Mouse (Mus musculus) embryo, embryonic 9.5 days (tissue): ENCODE data around the gene Ppcdc.
A peak's percentile ranks its signal among the peaks of the same experiment; 100 is the strongest.

Source experiments
- DNase-seq: peaks from one replicate; pipeline ENCODE4 v3.0.0-alpha.2; 2017; ENCODE audit errors: extremely low spot score

The Ppcdc gene

DNA sequence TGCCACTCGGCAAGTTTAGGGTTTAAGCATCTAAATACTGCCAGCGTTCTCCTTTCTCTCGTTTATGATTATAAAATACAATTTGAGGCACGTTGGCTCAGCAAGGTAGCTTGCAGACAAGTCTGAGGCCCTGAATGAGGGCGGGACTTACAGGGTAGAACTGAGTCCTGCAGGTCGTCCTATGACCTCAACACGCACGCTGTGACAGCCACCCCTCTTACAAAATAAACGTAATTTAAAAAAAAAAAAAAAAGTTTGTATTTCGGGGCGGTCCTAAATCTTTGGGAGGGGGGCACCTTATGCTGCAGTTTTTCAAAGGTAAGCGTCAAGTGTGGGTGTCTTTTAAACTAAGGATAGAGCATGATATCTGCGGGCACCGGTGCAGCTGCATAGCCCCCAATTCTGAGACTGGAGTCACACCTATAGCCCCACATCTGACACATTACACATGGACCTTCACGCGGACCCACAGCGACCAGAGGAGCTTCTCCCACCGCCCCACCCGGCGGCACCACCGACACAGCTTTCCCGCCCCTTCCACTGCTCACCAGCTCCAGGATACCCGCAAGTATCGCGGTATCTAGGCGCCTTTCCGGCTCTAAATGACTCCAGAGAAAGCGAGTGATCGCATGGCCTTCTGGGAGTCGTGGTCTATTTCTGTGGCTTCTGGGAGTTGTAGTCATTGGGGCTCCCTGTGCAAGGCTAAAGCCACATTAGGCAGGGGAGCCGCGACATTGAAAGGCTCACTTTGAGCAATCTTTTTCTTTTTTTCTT, at the start of gene Ppcdc:
Gene Ppcdc, minus strand, starts transcription at position 603 of the 774 bp plus-strand sequence.
- peak; percentile 90 for DNase-seq

GRCm38 (mm10) chr9:57487807-57488206, 47.9 kb upstream of the Ppcdc start:
- no peak for DNase-seq

DNA sequence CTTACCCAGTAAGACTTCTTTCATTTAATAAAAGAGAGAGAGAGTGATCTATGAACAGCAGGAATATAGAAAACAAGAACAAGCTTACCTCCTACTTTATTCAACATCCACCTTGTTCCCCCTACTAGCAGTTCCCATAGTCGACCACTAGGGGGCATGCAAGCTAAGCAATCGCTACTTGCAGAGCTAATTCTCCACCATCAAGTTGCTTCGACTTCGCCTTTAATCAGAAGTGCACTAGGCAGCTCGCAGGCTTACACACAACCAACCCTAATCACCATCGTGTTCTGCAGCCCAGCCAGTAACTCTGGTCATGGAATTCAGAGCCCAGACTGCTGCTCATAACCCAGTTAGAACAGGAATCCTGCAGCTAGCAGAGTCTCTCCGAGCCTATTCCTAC, 45.9 kb upstream of the Ppcdc start:
- DNase-seq = peak; percentile 72

DNA sequence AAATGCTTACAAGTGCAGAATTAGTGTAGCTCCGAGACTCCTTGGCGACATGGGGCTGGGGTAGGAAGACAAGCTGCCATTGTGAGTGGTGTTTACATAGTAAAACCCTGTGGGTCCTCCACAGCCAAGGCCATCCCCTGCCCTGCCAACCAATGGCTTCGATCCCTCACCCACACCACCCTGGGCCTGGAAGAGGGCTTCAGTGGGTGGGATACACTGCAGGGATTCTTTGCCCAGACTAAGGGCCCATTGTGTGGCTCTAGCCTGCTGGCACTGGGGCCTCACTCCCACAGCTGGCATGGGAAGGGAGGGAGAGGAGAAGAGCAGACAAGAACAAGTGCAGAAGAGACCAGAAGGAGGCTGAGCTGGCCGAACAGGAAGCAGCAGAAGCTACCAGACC, 29.0 kb upstream of the Ppcdc start:
- no peak for DNase-seq

DNA sequence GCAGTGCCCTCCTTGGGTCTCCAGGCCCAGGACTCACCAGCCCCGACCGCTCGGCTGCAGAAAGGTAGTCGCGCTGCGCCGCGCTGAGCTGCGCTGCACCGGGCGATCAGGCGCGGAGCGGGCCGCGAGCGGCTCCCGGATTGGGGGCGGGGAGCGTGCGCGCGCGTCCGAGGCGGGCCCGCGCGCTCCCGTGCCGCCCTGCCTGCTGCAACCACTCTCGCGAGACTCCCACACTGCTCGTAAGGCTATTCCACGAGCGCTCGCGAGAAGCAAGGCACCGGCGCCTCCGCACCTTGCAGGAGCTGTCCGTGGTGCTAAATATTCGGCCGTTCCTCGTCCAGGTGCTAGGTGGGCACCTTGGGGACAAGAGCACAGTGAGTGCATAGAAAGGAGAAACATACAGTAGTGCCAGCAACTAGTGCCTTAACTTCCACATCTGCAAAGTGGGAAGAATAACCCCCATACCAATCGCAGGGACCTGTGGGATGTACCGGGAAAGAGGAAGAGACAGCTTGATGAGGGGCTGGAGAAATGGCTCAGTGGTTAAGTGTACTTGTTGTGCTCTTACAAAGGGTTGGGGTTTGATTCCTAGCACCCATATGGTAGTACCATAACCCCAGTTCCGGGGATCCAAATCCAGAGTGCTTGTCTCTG, 28.1 kb upstream of the Ppcdc start, which contains the start of gene Scamp5:
Gene Scamp5, minus strand, starts transcription at position 165 of the 654 bp plus-strand sequence.
- peak; percentile 87 for DNase-seq

GRCm38 (mm10) chr9:57467271-57467771, 27.4 kb upstream of the Ppcdc start:
- DNase-seq = no peak

DNA sequence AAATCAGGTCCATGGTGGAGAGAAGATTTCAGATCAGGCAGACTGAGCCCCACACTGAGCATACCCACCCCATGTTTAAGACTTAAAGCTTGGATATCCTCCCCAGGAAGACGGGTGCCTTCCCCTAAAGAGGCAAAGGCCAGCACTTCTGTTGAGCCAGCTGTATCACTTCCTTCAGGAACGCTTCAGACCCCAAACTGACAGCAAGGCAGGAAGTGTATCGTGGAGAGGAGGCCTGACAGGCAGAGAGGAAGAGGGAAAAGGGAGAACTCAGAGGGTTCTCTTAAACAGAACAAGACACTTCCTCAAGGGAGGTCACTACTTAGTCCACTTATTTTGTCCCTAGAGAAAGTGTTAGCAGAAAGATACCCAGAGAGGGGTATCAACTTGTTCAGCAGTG, 26.2 kb upstream of the Ppcdc start:
- no peak for DNase-seq

DNA sequence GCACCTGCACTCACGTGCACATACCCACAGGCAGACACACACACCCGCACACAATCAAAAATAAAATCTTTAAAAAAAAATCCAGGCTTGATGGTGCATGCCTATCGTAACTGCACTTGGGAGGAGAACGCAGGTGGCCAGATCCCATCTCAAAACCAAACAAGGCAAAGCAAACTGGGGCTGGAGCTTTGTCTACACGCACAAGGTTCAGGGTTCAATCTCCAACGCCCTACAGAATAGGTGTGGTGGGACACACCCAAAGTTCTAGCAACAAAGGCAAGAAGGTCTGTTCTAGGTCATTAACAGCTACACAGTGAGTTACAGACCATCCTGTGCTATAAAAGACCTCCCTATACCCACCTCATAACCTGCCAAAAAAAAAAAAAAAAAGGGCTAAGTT, 22.9 kb upstream of the Ppcdc start:
- no peak for DNase-seq

- DNase-seq = no peak
Observed at GRCm38 (mm10) chr9:57459707-57460106, 19.8 kb upstream of the Ppcdc start.

DNA sequence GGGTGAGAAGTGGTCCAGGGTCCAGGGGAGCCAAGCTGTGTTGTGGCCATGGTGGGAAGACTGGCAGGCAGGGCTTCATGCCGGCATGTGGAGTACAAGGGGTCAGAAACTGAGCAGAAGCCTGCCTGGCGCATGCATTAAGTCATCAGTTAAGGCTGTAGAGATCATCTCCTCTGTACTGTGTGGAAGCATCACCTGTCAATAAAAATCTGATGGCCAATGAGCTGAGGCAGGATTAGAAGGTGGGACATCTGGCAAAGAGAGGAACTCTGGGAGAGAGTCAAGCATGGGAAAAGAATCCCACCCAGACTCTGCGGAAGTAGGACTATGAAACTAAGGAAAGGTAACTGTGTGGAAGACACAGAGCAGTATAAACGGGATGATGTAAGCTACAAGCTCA, 13.6 kb upstream of the Ppcdc start:
- DNase-seq = no peak

- DNase-seq = no peak
Observed at GRCm38 (mm10) chr9:57452624-57453462, 12.9 kb upstream of the Ppcdc start.

- DNase-seq = no peak
Observed at GRCm38 (mm10) chr9:57449715-57450114, 9.8 kb upstream of the Ppcdc start.

DNA sequence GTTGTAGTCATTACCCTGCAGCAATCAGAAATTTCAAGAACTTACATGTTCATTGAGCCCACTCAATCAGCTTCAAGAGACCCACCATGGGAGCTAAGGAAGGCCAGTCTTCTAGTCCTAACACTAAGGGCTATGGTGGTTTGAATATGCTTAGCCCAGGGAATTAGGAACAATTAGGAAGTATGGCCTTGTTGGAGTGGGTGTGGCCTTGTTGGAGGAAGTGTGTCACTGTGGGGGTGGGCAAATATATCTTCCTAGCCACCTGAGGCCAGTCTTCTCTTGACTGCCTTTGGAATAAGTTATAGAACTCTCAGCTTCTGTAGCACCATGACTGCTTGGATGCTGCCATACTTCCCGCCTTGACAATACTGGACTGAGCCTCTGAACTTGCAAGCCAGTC, 696 bp upstream of the Ppcdc start:
- DNase-seq = no peak

GRCm38 (mm10) chr9:57439083-57439482, 841 bp downstream of the Ppcdc start:
- peak; percentile 37 for DNase-seq

DNA sequence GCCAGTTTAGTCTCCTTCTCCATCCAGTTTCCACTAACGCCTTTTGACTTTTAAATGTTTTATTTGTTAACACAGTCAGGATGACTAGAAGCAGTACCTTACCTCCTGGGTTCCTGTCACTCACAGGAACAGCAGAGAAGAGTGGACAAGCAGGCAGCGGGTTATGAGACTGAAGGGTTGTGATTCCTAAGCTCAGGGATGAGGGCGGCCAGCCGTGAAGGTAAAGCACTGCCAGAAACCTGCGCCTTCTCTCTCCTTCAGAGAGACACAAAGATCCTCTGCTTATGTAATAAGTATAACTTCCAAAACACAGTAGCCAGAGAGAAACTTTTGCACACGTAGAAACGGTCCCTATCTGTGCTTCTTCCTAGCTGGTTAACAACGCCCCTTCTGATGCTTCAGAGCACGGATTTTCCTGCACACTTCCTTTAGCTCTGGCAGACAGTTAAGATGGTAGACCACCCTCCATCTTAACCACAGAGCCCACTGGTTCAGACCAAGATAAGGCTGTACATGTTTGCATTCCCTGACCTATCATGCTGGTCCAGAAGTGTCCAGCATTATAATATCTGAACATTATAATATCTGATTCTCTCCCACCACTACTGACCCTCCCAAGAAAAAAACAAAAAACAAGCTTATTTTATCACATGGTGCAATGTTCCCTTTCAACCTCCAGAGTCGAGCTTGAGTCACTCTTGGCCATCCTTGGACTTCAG, 1.9 kb downstream of the Ppcdc start:
- DNase-seq = no peak

- no peak for DNase-seq
Observed at GRCm38 (mm10) chr9:57436166-57436565, 3.8 kb downstream of the Ppcdc start.

- DNase-seq = no peak
Observed at GRCm38 (mm10) chr9:57434405-57435165, 5.3 kb downstream of the Ppcdc start.

GRCm38 (mm10) chr9:57433097-57434032, 6.6 kb downstream of the Ppcdc start:
- peak; percentile 77 for DNase-seq

DNA sequence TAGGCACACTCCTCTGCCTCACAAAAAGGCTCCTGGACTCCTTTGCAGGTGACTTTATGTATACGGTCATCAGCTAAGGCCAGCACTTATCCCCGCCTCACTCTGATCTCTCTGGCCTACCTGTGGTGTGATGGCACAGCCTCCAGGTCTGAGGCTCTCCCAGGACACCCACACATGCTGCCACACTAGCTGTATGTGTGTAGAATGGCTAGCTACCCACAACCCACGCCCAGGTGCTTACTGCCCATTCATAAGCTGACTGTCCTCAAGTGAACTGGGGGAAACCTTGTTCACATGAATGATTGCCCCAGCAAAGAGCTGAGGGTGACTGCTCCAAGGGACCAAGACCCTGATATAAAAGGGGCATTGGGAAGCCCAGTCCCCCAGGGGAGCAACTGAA, 7.4 kb downstream of the Ppcdc start:
- no peak for DNase-seq

DNA sequence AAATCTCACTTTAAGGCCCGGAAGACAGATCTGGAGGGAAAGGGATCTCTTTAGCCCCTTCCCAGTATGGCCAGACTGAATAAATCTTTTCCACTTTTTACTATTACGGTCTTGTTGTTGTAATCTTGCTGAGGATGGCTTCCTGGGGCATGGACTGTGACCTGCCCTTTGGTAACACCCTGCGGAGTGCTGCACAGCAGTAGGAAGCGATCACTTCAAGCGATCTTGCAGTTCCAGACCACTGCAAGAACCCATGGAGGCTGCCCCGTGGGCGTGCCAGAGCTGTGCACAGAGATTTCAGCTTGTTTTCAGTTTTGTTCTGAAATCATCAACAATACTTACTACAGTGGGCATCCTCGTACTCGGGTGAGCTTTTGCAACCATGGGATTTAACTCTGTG, 8.7 kb downstream of the Ppcdc start:
- DNase-seq = no peak
